Mouse (Mus musculus): Measurements from ENCODE around the gene Tbc1d13. TPM values are rescaled to one million over a fixed set of nuclear protein-coding genes. Genes with fewer than 3 reads are reported as not detected.

Tbc1d13 gene
- polyA plus RNA-seq, 1 experiment from 2014 or later: 18.7 TPM

GRCm38 (mm10) chr2:30164340-30164932 is 30.9 kb downstream of the Tbc1d13 start:
- Histone ChIP-seq H3K9me3 (ENCODE audit: control insufficient read depth, low read length) (peaks cover 8% of the 10 kb centered on the region), H3K27me3 (ENCODE audit: control insufficient read depth, insufficient read depth, low read length) (no peaks in the 10 kb centered on the region), H3K9ac (no peak overlapping the region), H3K4me1 (replicated peaks; ENCODE audit: control insufficient read depth, insufficient read depth, low read length) (no peaks in the 10 kb centered on the region), H3K27ac (no peak overlapping the region), H3K4me3 (replicated peaks; ENCODE audit: low read length) (no peak overlapping the region), H3K4me2 (replicated peaks) (no peak overlapping the region), H3K36me3 (replicated peaks; ENCODE audit: control insufficient read depth, insufficient read depth) (no peaks in the 10 kb centered on the region)
- WGBS: 62% methylated on average over 9 of the region's 9 CpGs
- DNase-seq (ENCODE audit: low spot score) (no peak), ATAC-seq (ENCODE audit: low FRiP score) (no peak)

GRCm38 (mm10) chr2:30166677-30167076 is 33.1 kb downstream of the Tbc1d13 start:
- no peak overlapping the region for H3K4me2 ChIP-seq (replicated peaks)

GRCm38 (mm10) chr2:30171371-30171996 is 37.9 kb downstream of the Tbc1d13 start, which contains the start of gene Endog:
Gene Endog, plus strand, starts transcription at chr2:30171493.
- WGBS: under 1% methylated on average over 74 of the region's 75 CpGs

More at GRCm38 (mm10) chr2:30166677-30167076, 33.1 kb downstream of the Tbc1d13 start:
- Histone ChIP-seq H3K36me3 (replicated peaks; ENCODE audit: control insufficient read depth, insufficient read depth) (no peaks in the 10 kb centered on the region), H3K9ac (no peak overlapping the region), H3K27ac (no peak overlapping the region), H3K9me3 (ENCODE audit: control insufficient read depth, low read length) (peaks cover 8% of the 10 kb centered on the region), H3K4me1 (replicated peaks; ENCODE audit: control insufficient read depth, insufficient read depth, low read length) (no peaks in the 10 kb centered on the region), H3K4me3 (replicated peaks; ENCODE audit: low read length) (no peak overlapping the region), H3K27me3 (ENCODE audit: control insufficient read depth, insufficient read depth, low read length) (no peaks in the 10 kb centered on the region)
- WGBS: 60% methylated on average over 4 of the region's 4 CpGs
- DNase-seq (ENCODE audit: low spot score): no peak
- ATAC-seq (ENCODE audit: low FRiP score): no peak

GRCm38 (mm10) chr2:30171997-30172382 is 38.4 kb downstream of the Tbc1d13 start:
- Histone ChIP-seq H3K9ac (peak overlapping the region; percentile 86), H3K4me3 (replicated peaks; ENCODE audit: low read length) (peak overlapping the region; percentile 63), H3K4me1 (replicated peaks; ENCODE audit: control insufficient read depth, insufficient read depth, low read length) (peaks cover 13% of the 10 kb centered on the region), H3K9me3 (ENCODE audit: control insufficient read depth, low read length) (peaks cover under 1% of the 10 kb centered on the region; the same call in 1 of the 2 replicates), H3K36me3 (replicated peaks; ENCODE audit: control insufficient read depth, insufficient read depth) (peaks cover 39% of the 10 kb centered on the region), H3K27me3 (ENCODE audit: control insufficient read depth, insufficient read depth, low read length) (no peaks in the 10 kb centered on the region), H3K4me2 (replicated peaks) (peak overlapping the region; percentile 93), H3K27ac (peak overlapping the region; percentile 94)
- DNase-seq (ENCODE audit: low spot score) (no peak), ATAC-seq (ENCODE audit: low FRiP score) (peak; percentile 32)
- WGBS: under 1% methylated on average over 19 of the region's 19 CpGs

More at GRCm38 (mm10) chr2:30171371-30171996, 37.9 kb downstream of the Tbc1d13 start, which contains the start of gene Endog:
- Histone ChIP-seq H3K9ac (peak within 1 kb of the TSS; percentile 86), H3K4me2 (replicated peaks) (peak within 1 kb of the TSS; percentile 93), H3K27ac (peak within 1 kb of the TSS; percentile 94), H3K9me3 (ENCODE audit: control insufficient read depth, low read length) (peaks cover 6% of the 10 kb centered on the region), H3K36me3 (replicated peaks; ENCODE audit: control insufficient read depth, insufficient read depth) (peaks cover 38% of the 10 kb centered on the region), H3K4me3 (replicated peaks; ENCODE audit: low read length) (peak within 1 kb of the TSS; percentile 63), H3K4me1 (replicated peaks; ENCODE audit: control insufficient read depth, insufficient read depth, low read length) (peaks cover 10% of the 10 kb centered on the region), H3K27me3 (ENCODE audit: control insufficient read depth, insufficient read depth, low read length) (no peaks in the 10 kb centered on the region)
- ATAC-seq (ENCODE audit: low FRiP score): peak; percentile 96
- peak; percentile 88 for DNase-seq (ENCODE audit: low spot score)

- Histone ChIP-seq H3K27me3 (ENCODE audit: control insufficient read depth, insufficient read depth, low read length) (no peaks in the 10 kb centered on the region), H3K4me2 (replicated peaks) (no peak overlapping the region), H3K4me3 (replicated peaks; ENCODE audit: low read length) (no peak overlapping the region), H3K36me3 (replicated peaks; ENCODE audit: control insufficient read depth, insufficient read depth) (peaks cover 39% of the 10 kb centered on the region), H3K4me1 (replicated peaks; ENCODE audit: control insufficient read depth, insufficient read depth, low read length) (peaks cover 21% of the 10 kb centered on the region), H3K27ac (no peak overlapping the region), H3K9me3 (ENCODE audit: control insufficient read depth, low read length) (no peaks in the 10 kb centered on the region), H3K9ac (no peak overlapping the region)
- DNase-seq (ENCODE audit: low spot score) (no peak), ATAC-seq (ENCODE audit: low FRiP score) (no peak)
- 97% methylated on average over 20 of the region's 20 CpGs for WGBS
Observed at GRCm38 (mm10) chr2:30173541-30174240, 40.1 kb downstream of the Tbc1d13 start.

GRCm38 (mm10) chr2:30175897-30176296 is 42.4 kb downstream of the Tbc1d13 start:
- ATAC-seq (ENCODE audit: low FRiP score) (no peak), DNase-seq (ENCODE audit: low spot score) (no peak)
- Histone ChIP-seq H3K9ac (no peak overlapping the region), H3K27me3 (ENCODE audit: control insufficient read depth, insufficient read depth, low read length) (no peaks in the 10 kb centered on the region), H3K4me2 (replicated peaks) (no peak overlapping the region), H3K36me3 (replicated peaks; ENCODE audit: control insufficient read depth, insufficient read depth) (peaks cover 39% of the 10 kb centered on the region), H3K4me3 (replicated peaks; ENCODE audit: low read length) (no peak overlapping the region), H3K27ac (no peak overlapping the region), H3K4me1 (replicated peaks; ENCODE audit: control insufficient read depth, insufficient read depth, low read length) (peaks cover 21% of the 10 kb centered on the region), H3K9me3 (ENCODE audit: control insufficient read depth, low read length) (no peaks in the 10 kb centered on the region)
- WGBS: 89% methylated on average over 8 of the region's 8 CpGs

GRCm38 (mm10) chr2:30176561-30176960 is 43.0 kb downstream of the Tbc1d13 start:
- Histone ChIP-seq H3K4me3 (replicated peaks; ENCODE audit: low read length) (no peak overlapping the region), H3K36me3 (replicated peaks; ENCODE audit: control insufficient read depth, insufficient read depth) (peaks cover 39% of the 10 kb centered on the region), H3K9me3 (ENCODE audit: control insufficient read depth, low read length) (no peaks in the 10 kb centered on the region), H3K4me1 (replicated peaks; ENCODE audit: control insufficient read depth, insufficient read depth, low read length) (peaks cover 21% of the 10 kb centered on the region), H3K27ac (no peak overlapping the region), H3K4me2 (replicated peaks) (no peak overlapping the region), H3K9ac (no peak overlapping the region), H3K27me3 (ENCODE audit: control insufficient read depth, insufficient read depth, low read length) (no peaks in the 10 kb centered on the region)
- WGBS: 100% methylated on average over 2 of the region's 2 CpGs
- ATAC-seq (ENCODE audit: low FRiP score) (no peak), DNase-seq (ENCODE audit: low spot score) (no peak)

GRCm38 (mm10) chr2:30177700-30178675 is 44.4 kb downstream of the Tbc1d13 start, which contains the start of gene Spout1:
Gene Spout1, minus strand, starts transcription at chr2:30178459.
- 3% methylated on average over 51 of the region's 54 CpGs for WGBS
- Histone ChIP-seq H3K27me3 (ENCODE audit: control insufficient read depth, insufficient read depth, low read length) (no peaks in the 10 kb centered on the region), H3K4me2 (replicated peaks) (peak within 1 kb of the TSS; percentile 68), H3K4me1 (replicated peaks; ENCODE audit: control insufficient read depth, insufficient read depth, low read length) (peaks cover 11% of the 10 kb centered on the region), H3K36me3 (replicated peaks; ENCODE audit: control insufficient read depth, insufficient read depth) (peaks cover 34% of the 10 kb centered on the region), H3K9ac (peak within 1 kb of the TSS; percentile 72), H3K9me3 (ENCODE audit: control insufficient read depth, low read length) (no peaks in the 10 kb centered on the region), H3K27ac (no peak within 1 kb of the TSS), H3K4me3 (replicated peaks; ENCODE audit: low read length) (peak within 1 kb of the TSS; percentile 68)
- DNase-seq (ENCODE audit: low spot score) (peak; percentile 95), ATAC-seq (ENCODE audit: low FRiP score) (peak; percentile 99)

Measured in hindbrain, embryonic 14.5 days (tissue).